Mouse (Mus musculus) left cerebral cortex, postnatal 36 days (tissue): ENCODE measurements at regions not wholly inside any gene's neighbourhood (a gene's known extent, or its start where the extent isn't known, plus 50 kb on each side); places are given as distances from the start of the nearest gene placed in this dataset.
A peak's percentile ranks its signal among the peaks of the same experiment; 100 is the strongest.

Experiments used
- DNase-seq, 2 experiments: peaks; one replicate each; pipeline ENCODE4 v3.0.0; 2021 to 2022; ENCODE audit warnings: low spot score in 2 of 2, mixed read lengths in 1 of 2
- intact Hi-C: fragments of 180-260 bp; cut with DNase I; formaldehyde crosslinking; loops from one replicate; pipeline ENCODE4 v1.15.1; 2025

- intact Hi-C loops, result no loop called here
- DNase-seq, result peak; percentile 5 to 17
These were observed 1273.2 kb downstream of the Gsdmc2 start for GRCm38 (mm10) chr15:62571803-62572202.

GRCm38 (mm10) chr15:62568788-62569713 is 1275.9 kb downstream of the Gsdmc2 start:
- intact Hi-C loops, result no loop called here
- no peak for DNase-seq

DNA sequence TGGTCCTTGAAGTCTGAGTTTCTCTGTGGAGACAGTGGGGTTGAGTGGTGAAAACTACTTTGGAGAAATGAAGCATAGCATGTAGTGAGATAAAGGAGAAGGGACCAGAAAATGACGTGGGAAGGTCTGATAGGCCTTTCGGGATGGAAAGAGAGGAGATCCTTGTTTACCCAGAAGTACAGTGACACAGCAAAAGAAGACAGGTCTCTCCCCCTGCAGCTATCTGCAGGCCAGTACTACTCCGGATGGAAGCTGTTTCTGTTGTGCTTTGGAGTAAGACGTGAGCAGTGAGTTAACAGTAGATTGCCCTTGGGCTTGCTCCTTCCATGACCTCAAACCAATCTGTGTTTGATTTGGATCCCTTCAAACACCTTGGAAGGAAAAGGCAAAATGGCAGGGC is 1277.5 kb downstream of the Gsdmc2 start:
- intact Hi-C loops, result no loop called here
- no peak for DNase-seq

DNA sequence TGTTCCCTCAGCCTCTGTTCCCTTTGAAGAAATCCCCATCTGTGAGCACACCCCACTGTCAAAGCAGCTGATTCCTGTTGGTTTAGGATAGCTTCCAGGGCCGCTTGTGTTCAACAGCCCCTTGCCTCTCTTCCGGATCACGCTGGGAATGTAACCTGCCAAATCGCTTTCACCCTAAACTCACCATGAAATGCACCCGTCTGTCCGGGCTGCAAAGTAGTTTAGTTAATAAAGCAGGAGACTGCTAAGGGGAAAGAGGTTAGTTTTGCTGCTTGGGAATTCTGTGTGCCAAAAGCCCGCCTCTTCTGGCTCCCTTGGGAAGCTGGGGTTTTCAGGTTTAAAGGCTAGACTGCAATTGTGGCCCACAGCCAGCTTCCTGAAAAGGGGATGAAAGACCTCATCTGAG is 1278.9 kb downstream of the Gsdmc2 start:
- intact Hi-C loops, result no loop called here

DNA sequence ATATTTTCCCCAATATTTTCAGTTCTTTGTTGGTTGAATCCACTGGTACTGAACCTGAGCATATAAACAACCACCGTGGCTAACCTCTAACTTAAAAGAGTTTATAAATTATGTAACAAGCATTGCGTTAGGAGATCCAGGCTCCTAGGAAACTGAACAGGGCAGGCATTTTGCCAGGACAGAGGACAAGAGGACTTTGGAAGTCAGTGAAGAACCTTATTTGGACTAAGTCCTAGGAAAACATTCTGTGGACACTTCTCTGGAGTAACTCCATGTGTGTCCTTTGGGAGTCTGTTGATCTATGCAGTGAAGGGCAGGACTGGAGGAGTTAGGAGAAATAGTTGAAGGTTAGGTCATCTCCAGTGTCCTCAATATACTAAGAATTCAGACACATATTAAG is 1311.7 kb downstream of the Gsdmc2 start:
- intact Hi-C loops, result no loop called here
- DNase-seq, result no peak

More for the DNA sequence above, 1278.9 kb downstream of the Gsdmc2 start:
- DNase-seq, result no peak

DNA sequence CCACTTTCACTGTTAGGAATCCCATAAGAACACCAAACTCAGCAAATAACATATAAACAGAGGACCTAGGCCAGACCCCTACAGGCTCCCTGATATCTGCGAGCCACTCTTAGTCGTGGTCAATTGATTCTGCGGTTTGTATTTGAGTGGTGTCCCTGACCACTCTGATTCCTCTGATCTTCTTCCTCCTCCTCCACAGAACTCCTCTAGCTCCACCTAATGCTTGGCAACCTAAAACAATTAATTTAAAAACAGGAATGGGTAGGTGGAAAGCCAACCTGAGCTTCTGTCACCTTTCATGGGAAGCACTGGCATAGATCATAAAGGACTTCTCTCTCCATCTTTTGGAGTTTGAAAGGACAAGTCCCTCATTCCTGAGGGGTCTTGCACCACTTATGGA is 1316.0 kb downstream of the Gsdmc2 start:
- intact Hi-C loops, result no loop called here

DNA sequence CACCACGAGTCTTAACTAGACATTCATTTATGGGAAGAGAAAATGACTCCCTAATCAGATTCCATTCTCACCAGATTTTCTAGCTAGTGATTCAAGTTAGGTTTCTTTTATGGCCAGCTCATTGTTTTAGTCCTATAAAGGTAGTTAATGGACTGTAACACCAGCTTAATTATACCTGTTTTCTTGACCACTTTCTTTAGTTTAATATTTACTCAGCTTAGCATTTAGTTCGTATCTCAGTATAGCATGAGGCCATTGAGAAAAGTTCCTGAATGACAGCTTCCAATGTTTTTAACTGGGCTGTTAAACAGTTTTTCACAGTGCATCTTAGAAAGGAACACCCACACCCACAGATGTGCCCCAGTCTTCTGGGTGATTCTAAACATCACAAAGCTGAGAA is 1320.3 kb downstream of the Gsdmc2 start:
- intact Hi-C loops, result no loop called here

More for the DNA sequence above, 1316.0 kb downstream of the Gsdmc2 start:
- no peak for DNase-seq

DNA sequence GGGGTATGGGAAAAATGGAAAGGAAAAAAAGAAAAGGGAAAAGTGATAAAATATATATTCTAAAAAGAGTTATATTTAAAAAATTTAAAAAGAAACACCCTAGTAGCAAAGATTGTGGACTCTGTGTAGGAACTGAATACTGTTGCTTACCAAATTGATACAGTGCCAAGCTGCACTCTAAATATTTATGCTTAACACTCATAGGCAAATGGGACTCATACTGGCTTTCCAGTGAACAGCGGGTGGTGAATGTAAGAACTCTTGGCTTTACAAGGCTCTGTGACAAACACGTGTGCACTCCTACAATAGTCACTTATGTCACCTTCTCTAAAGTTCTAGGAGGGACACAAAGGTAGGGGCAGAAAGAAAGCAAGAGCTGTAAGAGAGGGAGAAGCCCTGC is 1320.8 kb downstream of the Gsdmc2 start:
- intact Hi-C loops, result no loop called here
- no peak for DNase-seq

More for the DNA sequence above, 1320.3 kb downstream of the Gsdmc2 start:
- no peak for DNase-seq

GRCm38 (mm10) chr15:62513462-62513861 is 1331.5 kb downstream of the Gsdmc2 start:
- intact Hi-C loops, result no loop called here
- DNase-seq, result no peak

DNA sequence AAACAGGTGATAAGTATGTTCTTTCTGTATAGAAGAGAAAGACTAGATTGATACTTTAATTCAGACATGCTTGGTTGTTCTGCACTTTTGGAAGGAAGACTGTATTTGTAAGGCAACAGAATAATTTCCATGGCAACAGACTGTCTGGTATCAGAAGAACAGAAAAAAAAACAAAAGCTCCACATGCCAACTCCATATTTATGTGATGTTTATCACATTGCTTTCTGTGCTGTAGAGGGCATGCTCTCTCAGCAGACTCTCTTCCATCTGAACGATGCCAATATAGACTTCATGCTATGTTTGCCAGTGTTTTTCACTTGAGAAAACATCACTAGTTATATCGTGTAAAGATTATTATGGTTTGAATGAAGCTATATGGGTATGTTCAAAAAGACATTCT is 1333.5 kb downstream of the Gsdmc2 start:
- no peak for DNase-seq
- intact Hi-C loops, result no loop called here

- intact Hi-C loops, result no loop called here
- DNase-seq, result no peak
These were observed 1341.1 kb downstream of the Gsdmc2 start for GRCm38 (mm10) chr15:62503866-62504265.

GRCm38 (mm10) chr15:62500966-62501365 is 1344.0 kb downstream of the Gsdmc2 start:
- intact Hi-C loops, result no loop called here
- no peak for DNase-seq

DNA sequence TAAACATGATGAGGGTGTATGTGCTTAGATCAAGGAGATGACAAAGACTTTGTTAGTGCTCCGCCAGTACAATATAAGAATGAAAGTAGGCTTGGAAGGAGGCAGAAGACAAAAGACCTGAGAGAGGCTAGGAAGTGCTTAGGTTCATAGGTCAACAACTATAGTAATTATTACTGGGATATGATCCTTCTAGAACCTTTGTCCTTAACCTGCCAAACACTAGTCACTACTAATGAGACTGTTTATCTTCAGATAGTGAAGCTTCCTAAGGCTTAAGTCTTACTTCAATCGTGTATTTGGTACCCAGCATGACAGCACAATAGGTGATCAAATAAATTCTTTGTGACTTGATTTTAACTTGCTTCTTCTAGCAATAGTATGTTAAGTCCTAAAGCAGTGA is 1344.5 kb downstream of the Gsdmc2 start:
- intact Hi-C loops, result no loop called here

GRCm38 (mm10) chr15:62496193-62496592 is 1348.8 kb downstream of the Gsdmc2 start:
- no peak for DNase-seq
- intact Hi-C loops, result no loop called here

More for the DNA sequence above, 1344.5 kb downstream of the Gsdmc2 start:
- no peak for DNase-seq

DNA sequence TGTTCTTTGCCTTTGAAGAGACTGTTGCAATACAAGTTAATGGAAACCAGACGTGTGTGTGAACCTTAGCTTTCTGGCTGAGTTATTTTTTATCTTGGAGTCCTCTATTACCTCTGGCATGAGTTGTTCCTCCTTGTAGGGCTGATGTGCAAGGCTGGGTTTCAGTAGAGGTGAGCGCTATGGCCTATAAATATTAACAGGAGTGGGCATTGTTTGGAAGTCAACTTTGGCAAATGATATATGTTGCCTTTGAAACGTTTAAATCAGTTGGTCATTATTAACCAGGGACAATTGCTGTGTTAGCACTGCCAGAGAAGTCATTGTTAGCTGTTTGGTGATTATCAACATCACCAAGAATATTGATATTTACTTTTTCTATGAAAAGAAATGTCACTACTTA is 1352.6 kb downstream of the Gsdmc2 start:
- DNase-seq, result no peak
- intact Hi-C loops, result no loop called here

- DNase-seq, result no peak
- intact Hi-C loops, result no loop called here
These were observed 1354.4 kb downstream of the Gsdmc2 start for GRCm38 (mm10) chr15:62490548-62490947.

- intact Hi-C loops, result no loop called here
These were observed 1358.4 kb downstream of the Gsdmc2 start for GRCm38 (mm10) chr15:62486540-62486939.

GRCm38 (mm10) chr15:62484350-62484749 is 1360.6 kb downstream of the Gsdmc2 start:
- intact Hi-C loops, result no loop called here
- no peak for DNase-seq

More at GRCm38 (mm10) chr15:62486540-62486939, 1358.4 kb downstream of the Gsdmc2 start:
- no peak for DNase-seq

GRCm38 (mm10) chr15:62483534-62483933 is 1361.4 kb downstream of the Gsdmc2 start:
- intact Hi-C loops, result no loop called here
- DNase-seq, result no peak

- peak in 1 of 2 experiments; percentile 11 for DNase-seq
- intact Hi-C loops, result no loop called here
These were observed 1362.6 kb downstream of the Gsdmc2 start for GRCm38 (mm10) chr15:62482357-62482756.

DNA sequence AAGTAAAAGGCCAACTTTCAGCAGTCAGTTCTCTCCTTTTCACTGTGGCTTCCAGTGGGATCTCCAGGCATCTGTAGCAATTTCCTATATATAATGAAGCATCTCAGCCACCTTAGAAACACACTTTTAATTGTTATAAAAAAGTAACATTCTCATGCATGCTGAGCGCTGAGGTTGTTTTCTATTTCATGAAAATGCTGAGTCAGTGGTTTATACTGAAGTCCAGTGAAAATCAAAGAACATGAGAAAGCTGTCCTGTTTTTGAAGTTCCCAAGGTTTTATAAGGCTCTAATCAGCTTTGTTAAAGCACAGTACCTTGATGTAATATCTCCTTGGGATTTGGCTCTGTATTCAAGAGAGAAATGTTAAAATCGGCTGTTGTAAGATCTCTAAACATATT is 1367.2 kb downstream of the Gsdmc2 start:
- DNase-seq, result no peak
- intact Hi-C loops, result no loop called here
